Mouse (Mus musculus) left cerebral cortex, postnatal 10 days (tissue): ENCODE results near the gene Shh. TPM values are rescaled to one million over a fixed set of nuclear protein-coding genes. Genes with fewer than 3 reads are reported as not detected.

Experiments used
- DNase-seq, 2 experiments: peaks; one replicate each; pipeline ENCODE4 v3.0.0; 2021 to 2022; ENCODE audit warnings: low spot score in 2 of 2, mixed read lengths in 1 of 2; ENCODE audit errors: extremely low spot score in 1 of 2
- intact Hi-C: fragments of 180-260 bp; cut with DNase I; formaldehyde crosslinking; loops from one replicate; pipeline ENCODE4 v1.15.1; 2025
- total RNA-seq, 2 experiments: library from RNA; stranded (reverse); gene quantifications; 2 replicates each; pipeline ENCODE4 v1.2.3; 2021

The Shh gene
- total RNA-seq, 2 experiments from 2014 or later, result 2.2 to 3.0 TPM

- no peak for DNase-seq
- intact Hi-C loops, result no loop called here
Measured at GRCm38 (mm10) chr5:28414076-28414475, 53.0 kb downstream of the Shh start.

- intact Hi-C loops, result no loop called here
- DNase-seq, result no peak
Measured at GRCm38 (mm10) chr5:28413533-28413932, 53.5 kb downstream of the Shh start.

- no peak for DNase-seq
- intact Hi-C loops, result no loop called here
Measured at GRCm38 (mm10) chr5:28412006-28412685, 54.9 kb downstream of the Shh start.

Other genes starting within 250 kb of the Shh start
- under 1 TPM; 0.17 to 0.20 TPM for gene Cnpy1, start 221.4 kb downstream of the Shh start, total RNA-seq
- gene Rbm33, start 150.1 kb downstream of the Shh start, total RNA-seq, result 10 to 100 TPM; 59.7 to 63.2 TPM